Comparison of ENCODE assay signal across 8 mouse cellular contexts in the genomic region with DNA sequence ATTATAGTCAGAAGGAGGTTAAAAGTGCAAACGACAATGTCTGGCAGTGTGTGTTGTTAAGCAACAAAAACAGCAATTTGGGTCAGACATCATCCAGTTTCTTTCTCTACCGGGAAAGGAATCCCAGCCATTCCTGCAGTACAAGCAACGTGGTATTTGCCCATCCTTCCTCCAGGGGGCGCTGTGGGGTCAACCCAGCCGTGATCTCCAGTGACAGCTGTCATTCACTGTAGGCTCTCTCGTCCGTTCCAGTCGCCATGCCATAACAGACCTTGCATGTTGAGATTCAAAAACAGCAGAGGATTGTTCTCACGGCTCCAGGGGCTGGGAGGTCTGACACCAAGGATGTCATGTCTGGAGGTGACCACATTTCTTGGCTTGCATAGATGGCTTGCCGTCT.
A peak's percentile ranks its signal among the peaks of the same experiment; 100 is the strongest.
DNase-seq lines count a peak whose midpoint lies in the region; ATAC-seq and TF ChIP-seq lines count a peak whose summit lies in the region.

No protein-coding gene starts in this region.

- no peaks in the 10 kb centered on the region for H3K9me3 ChIP-seq in embryonic facial prominence, embryonic 11.5 days (replicated peaks; ENCODE audit: control insufficient read depth, low read length)
- H3K9me3 ChIP-seq in midbrain, embryonic 14.5 days (ENCODE audit: control insufficient read depth, low read length), result no peaks in the 10 kb centered on the region

- no peak for TF ChIP-seq POLR2A in heart, adult 2 months (IDR thresholded peaks at IDR 0.05; ENCODE audit: insufficient read depth, low read depth, low read length)

- no peak for DNase-seq in heart, adult 2 months
- no peak for DNase-seq in heart, adult 9 months (ENCODE audit: low spot score in 2 of 2)
- peak; percentile 27 for DNase-seq in right cerebral cortex, postnatal 4 days
- DNase-seq in right cerebral cortex, adult 2 months (ENCODE audit: low spot score in 2 of 2), result no peak
- DNase-seq in embryonic facial prominence, embryonic 11.5 days (ENCODE audit: low spot score), result peak; percentile 31
- peak; percentile 62 for DNase-seq in lung, postnatal 36 days
- no peak for DNase-seq in frontal cortex, postnatal 25 days (ENCODE audit: low spot score in 2 of 2)
- no peak for DNase-seq in midbrain, embryonic 14.5 days

- no peak for TF ChIP-seq EP300 in heart, adult 2 months (IDR thresholded peaks at IDR 0.05; ENCODE audit: insufficient read depth, low read depth, low read length)

- H3K9ac ChIP-seq in heart, adult 2 months (ENCODE audit: low read depth, low read length), result no peak overlapping the region
- no peak overlapping the region for H3K9ac ChIP-seq in embryonic facial prominence, embryonic 11.5 days (replicated peaks; ENCODE audit: low read length)
- H3K9ac ChIP-seq in midbrain, embryonic 14.5 days (replicated peaks; ENCODE audit: low read length), result no peak overlapping the region

- H3K4me2 ChIP-seq in embryonic facial prominence, embryonic 11.5 days (ENCODE audit: low read depth, low read length), result no peak overlapping the region
- no peak overlapping the region for H3K4me2 ChIP-seq in midbrain, embryonic 14.5 days (ENCODE audit: low read length)

- ATAC-seq in embryonic facial prominence, embryonic 11.5 days (replicated peaks; ENCODE audit: insufficient number of reproducible peaks, low FRiP score, low TSS enrichment, low read depth), result no peak
- no peak for ATAC-seq in midbrain, embryonic 14.5 days (ENCODE audit: low FRiP score, low TSS enrichment)

- H3K4me3 ChIP-seq in heart, adult 2 months, result no peak overlapping the region
- H3K4me3 ChIP-seq in embryonic facial prominence, embryonic 11.5 days (ENCODE audit: low read depth, low read length), result no peak overlapping the region
- no peak overlapping the region for H3K4me3 ChIP-seq in midbrain, embryonic 14.5 days (replicated peaks; ENCODE audit: low read depth, low read length)

- WGBS in heart, adult 2 months, result 56% methylated on average over 10 of the region's 10 CpGs
- 36% methylated on average over 10 of the region's 10 CpGs for WGBS in embryonic facial prominence, embryonic 11.5 days
- WGBS in midbrain, embryonic 14.5 days, result 45% methylated on average over 10 of the region's 10 CpGs

- intact Hi-C loops in heart, adult 2 months (cut with DNase I), result no loop called here

- no peaks in the 10 kb centered on the region for H3K79me2 ChIP-seq in heart, adult 2 months (replicated peaks; ENCODE audit: control insufficient read depth, insufficient read depth, low read length)

- TF ChIP-seq CTCF in heart, adult 2 months (IDR thresholded peaks at IDR 0.05), result peak; percentile 62

- H3K27ac ChIP-seq in heart, adult 2 months, result no peak overlapping the region
- no peak overlapping the region for H3K27ac ChIP-seq in embryonic facial prominence, embryonic 11.5 days (replicated peaks; ENCODE audit: low read depth, low read length)
- H3K27ac ChIP-seq in midbrain, embryonic 14.5 days (replicated peaks; ENCODE audit: low read depth, low read length), result no peak overlapping the region

- H3K27me3 ChIP-seq in heart, adult 2 months (ENCODE audit: control insufficient read depth, insufficient read depth, low read length), result no peaks in the 10 kb centered on the region
- no peaks in the 10 kb centered on the region for H3K27me3 ChIP-seq in embryonic facial prominence, embryonic 11.5 days (ENCODE audit: control insufficient read depth, insufficient read depth, low read length)
- H3K27me3 ChIP-seq in midbrain, embryonic 14.5 days (ENCODE audit: control insufficient read depth, insufficient read depth, low read length), result no peaks in the 10 kb centered on the region

- H3K36me3 ChIP-seq in heart, adult 2 months (ENCODE audit: control insufficient read depth, insufficient read depth, low read length), result no peaks in the 10 kb centered on the region
- no peaks in the 10 kb centered on the region for H3K36me3 ChIP-seq in embryonic facial prominence, embryonic 11.5 days (replicated peaks; ENCODE audit: control insufficient read depth, insufficient read depth, low read depth, low read length)
- H3K36me3 ChIP-seq in midbrain, embryonic 14.5 days (ENCODE audit: control insufficient read depth, insufficient read depth, low read length), result no peaks in the 10 kb centered on the region

- H3K4me1 ChIP-seq in heart, adult 2 months (ENCODE audit: control insufficient read depth, insufficient read depth, low read length), result peaks cover 2% of the 10 kb centered on the region; the same call in 1 of the 2 replicates
- H3K4me1 ChIP-seq in embryonic facial prominence, embryonic 11.5 days (ENCODE audit: control insufficient read depth, insufficient read depth, low read length), result no peaks in the 10 kb centered on the region
- no peaks in the 10 kb centered on the region for H3K4me1 ChIP-seq in midbrain, embryonic 14.5 days (ENCODE audit: control insufficient read depth, insufficient read depth, low read length)

Comparison
In these comparisons a context has a peak if more than half of its experiments do, and no peak if none do; other contexts are left out.
1. DNase-seq: peak in right cerebral cortex, postnatal 4 days (single experiment), embryonic facial prominence, embryonic 11.5 days (single experiment) and lung, postnatal 36 days (single experiment); none in heart, adult 2 months (0 of 2), heart, adult 9 months (0 of 2), right cerebral cortex, adult 2 months (0 of 2), frontal cortex, postnatal 25 days (0 of 2) and midbrain, embryonic 14.5 days (single experiment).